Mouse (Mus musculus): Measurements from ENCODE around the gene Strip1.

- TF ChIP-seq POLR2A (IDR thresholded peaks at IDR 0.05; ENCODE audit: low read depth, low read length) (no peak), CTCF (conservative IDR thresholded peaks at IDR 0.05; ENCODE audit: insufficient read depth, insufficient read length, low read depth, low read length) (no peak)
These were observed 48.4 kb downstream of the Strip1 start for GRCm38 (mm10) chr3:107582875-107583767.

All from kidney, adult 2 months (tissue).